Mouse (Mus musculus) left cerebral cortex, postnatal 10 days (tissue): ENCODE data around the gene Cbr3. TPM values are rescaled to one million over a fixed set of nuclear protein-coding genes. Genes with fewer than 3 reads are reported as not detected.

Experiments used
- DNase-seq, 2 experiments: peaks; one replicate each; pipeline ENCODE4 v3.0.0; 2021 to 2022; ENCODE audit warnings: low spot score in 2 of 2, mixed read lengths in 1 of 2; ENCODE audit errors: extremely low spot score in 1 of 2
- intact Hi-C: fragments of 180-260 bp; cut with DNase I; formaldehyde crosslinking; loops from one replicate; pipeline ENCODE4 v1.15.1; 2025
- total RNA-seq, 2 experiments: library from RNA; stranded (reverse); gene quantifications; 2 replicates each; pipeline ENCODE4 v1.2.3; 2021

The Cbr3 gene
- total RNA-seq, 2 experiments from 2014 or later = 9.5 to 9.6 TPM

DNA sequence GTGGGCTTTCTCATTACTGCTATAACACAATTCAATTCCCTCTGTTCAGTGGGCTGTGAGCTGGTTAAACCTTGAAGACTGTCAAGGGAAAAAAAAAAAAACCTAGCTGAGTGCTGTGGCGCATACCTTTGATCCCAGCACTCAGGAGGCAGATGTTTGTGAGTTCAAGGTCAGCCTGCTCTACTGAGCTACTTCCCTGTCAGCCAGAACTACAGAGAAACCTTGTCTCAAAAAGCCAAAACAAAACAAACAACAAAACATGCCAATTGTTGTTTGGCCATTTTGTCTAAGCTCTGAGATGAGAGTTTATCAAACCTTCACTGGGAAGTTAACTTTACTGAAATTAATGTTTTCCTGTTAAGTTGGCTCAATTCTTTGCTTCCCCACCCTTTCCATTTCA, 26.2 kb downstream of the Cbr3 start:
- no peak for DNase-seq

DNA sequence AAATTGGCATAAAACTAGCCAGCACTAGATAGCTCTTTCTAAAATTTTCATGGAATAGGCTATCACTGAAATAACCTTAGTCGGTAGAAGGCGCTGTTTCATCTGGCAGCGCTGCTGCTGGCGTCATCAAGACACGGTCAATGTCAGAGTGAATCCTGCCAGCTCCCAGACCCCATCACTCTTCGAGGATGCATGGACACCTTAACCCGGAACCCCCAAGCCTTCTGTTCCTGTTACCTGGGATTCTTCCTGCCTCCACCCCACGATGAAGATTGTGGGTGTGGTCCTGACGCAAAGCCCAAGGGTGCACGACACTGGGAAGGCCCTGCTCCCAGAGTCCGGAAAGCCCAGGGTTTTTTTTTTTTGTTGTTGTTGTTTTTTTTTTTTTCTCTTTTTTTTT, 27.9 kb downstream of the Cbr3 start:
- DNase-seq = peak; percentile 75 to 79
- intact Hi-C loops = loop anchor here (5.0 kb wide), 1 partner anchor 76 kb away; no protein-coding TSS in a partner anchor

More for the DNA sequence above, 26.2 kb downstream of the Cbr3 start:
- intact Hi-C loops = no loop called here

DNA sequence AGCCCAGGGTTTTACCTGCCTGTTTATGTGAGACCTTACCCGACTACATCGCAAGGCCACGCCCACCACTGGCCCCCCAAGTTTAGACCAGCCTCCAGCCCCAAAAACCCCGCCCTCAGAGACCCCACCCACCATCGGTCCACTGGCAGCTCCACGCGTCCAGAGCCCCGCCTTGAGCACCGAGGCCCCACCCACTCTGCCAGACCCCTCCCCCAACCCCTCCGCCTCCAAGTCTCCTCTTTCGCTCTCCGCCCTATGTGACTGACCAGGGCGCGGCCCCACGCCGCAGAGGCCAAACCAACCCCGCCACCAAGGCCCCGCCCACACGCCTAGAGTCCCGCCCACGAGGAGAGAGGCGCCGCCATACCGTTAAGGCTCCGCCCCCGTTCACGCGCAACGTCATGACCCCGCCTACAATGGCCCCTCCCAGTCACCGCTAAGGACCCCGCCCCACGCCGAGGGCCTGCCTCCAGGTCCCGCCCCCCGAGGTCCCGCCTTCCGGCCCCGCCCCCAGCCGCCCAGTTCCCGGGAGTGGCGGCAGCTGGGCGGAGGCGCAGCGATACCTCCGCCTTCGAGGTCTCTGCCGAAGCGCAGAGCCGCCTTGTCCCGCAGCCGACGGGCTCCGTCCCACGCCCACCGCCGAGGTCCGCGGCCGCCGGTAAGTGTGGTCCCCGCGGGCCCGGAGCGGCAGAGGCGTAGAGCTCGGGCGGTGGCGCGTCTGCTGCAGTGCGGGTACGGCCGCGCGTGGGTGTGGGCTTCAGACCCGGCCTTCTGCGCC, 28.6 kb downstream of the Cbr3 start, which contains the start of gene Dop1b:
Gene Dop1b, plus strand, starts transcription at position 494 of the 778 bp plus-strand sequence.
- intact Hi-C loops = loop anchor here (5.0 kb wide), 1 partner anchor 76 kb away; no protein-coding TSS in a partner anchor
- DNase-seq = peak; percentile 96 to 98

DNA sequence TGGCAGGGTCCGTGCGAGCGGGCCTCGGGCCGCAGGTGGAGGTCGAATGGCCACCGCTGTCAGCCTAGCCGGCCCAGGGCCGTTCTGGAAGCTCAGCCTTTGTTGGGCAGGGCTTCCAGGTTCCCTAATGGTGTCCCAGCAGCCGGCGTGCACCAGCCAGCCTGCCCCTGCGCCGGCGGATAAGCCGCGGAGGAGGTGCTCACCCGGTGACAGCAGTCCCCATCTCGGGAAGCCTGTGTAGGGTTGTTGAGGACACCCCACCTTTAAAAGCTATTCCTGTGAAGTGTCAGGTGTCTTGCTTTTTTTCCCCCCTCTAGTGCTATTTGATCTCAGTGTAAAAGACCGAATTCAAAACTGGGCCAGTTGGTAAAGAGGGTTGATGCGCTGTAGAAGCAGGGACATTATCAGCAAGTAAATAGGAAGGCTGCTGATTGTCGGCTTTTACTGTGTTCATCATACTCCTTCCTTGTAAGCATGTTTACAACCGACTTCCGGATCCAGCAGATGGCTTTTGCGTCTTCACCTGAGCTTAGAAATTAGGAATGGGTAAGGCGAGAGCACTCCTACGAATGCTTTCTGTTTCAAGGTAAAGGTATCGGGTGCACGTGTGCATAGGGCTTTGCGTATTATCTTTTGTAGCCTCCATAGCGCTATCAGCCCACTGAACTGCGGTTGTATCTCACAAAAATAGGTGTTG, 29.3 kb downstream of the Cbr3 start:
- intact Hi-C loops = loop anchor here (5.0 kb wide), 1 partner anchor 75 kb away; no protein-coding TSS in a partner anchor
- no peak for DNase-seq

DNA sequence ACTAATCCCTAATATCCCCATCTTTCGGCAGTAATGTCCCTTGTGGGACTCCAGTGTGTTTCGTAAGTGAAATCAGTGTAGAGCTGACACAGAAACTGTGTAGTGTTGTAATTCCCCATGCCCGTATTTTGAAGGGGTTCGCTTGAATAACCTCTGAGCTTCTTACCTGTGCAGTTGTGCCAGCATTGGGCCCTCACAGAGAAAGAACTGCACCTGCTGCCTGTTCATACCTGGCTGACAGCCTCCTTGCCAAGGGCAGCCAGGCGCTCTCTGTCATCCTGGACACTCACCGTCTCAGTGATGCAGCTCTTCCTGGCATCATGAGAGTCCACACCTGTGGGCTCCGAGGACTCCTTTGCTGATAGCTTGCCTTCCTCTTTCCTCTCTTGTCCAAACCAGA, 30.0 kb downstream of the Cbr3 start:
- intact Hi-C loops = loop anchor here (5.0 kb wide), 1 partner anchor 74 kb away; no protein-coding TSS in a partner anchor
- DNase-seq = no peak

DNA sequence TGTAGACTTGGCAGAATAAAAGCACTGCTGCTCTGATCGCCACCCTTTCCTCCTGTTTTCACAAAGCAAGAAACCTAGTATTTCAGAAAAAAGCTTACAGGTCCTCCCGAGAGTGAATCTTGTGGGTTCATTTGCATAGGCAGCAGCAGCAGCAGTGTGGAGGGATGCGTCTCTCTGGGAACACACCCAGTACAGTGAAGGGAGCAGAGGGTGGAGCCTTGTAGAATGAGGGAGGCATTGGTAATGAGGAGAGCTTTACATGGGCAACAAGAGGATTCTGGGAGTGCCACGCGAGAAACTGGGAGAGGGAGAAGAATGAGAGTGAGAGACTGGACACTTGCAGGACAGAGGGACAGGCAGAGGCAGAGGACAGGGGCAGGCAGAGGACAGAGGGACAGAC, 31.4 kb downstream of the Cbr3 start:
- no peak for DNase-seq
- intact Hi-C loops = loop anchor here (5.0 kb wide), 1 partner anchor 73 kb away; no protein-coding TSS in a partner anchor

DNA sequence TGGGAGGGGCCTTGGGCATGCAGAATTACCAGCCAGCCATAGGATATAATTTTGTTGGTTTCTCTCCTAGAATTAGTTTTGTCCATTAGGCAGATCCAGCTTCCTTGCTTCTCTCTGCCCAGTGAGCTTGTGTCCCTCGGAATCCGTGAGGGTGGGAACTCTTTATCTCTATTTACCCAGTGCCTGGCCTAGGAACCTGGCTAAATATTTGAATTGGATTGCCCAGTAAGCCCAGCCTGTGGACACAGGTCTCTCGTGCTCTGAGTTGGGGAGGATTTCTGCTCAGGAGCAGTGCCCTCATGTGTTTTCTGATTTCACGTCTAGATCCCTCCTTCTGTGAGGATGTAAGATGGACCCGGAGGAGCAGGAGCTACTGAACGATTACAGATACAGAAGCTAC, 32.8 kb downstream of the Cbr3 start:
- DNase-seq = no peak
- intact Hi-C loops = no loop called here

DNA sequence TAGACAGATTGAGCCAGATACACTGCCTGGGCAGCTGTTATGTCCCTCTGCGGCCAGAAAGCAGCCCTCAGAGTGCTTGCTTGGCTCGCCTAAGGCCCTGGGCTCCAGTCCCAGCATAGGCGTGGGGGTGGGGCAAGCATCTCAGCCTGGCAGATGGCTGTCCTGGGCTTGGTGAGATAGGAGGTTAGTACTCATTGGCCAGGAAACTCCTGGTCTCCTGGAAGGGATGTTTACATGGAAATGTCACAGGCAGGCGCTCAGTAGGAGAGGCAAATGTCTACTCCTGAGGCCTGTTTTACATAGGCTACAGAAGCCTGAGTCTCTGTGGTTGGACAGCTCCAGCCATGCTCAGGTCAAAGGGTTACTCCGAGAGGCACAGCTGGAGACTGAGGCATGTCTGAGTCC, 34.3 kb downstream of the Cbr3 start:
- intact Hi-C loops = no loop called here
- peak; percentile 50 to 88 for DNase-seq

DNA sequence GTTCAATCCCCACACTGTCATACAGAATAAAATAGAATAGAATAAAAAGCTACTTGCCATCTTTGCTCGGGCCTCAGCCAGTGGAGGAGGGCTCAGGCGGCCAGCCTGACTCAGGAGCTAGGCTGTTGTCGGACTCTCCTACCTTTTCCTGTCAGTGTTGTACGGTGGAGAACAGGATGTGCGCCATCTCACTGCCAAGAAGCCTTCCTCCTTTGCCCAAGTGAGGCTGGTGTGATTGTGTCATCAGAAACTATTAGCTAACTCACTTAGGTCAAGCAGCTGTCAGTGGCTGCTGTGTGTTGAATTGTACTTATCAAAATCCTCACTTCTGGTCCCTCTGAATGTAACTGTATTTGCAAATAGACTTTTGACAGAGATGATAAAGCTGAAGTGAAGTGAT, 38.8 kb downstream of the Cbr3 start:
- intact Hi-C loops = no loop called here
- no peak for DNase-seq

DNA sequence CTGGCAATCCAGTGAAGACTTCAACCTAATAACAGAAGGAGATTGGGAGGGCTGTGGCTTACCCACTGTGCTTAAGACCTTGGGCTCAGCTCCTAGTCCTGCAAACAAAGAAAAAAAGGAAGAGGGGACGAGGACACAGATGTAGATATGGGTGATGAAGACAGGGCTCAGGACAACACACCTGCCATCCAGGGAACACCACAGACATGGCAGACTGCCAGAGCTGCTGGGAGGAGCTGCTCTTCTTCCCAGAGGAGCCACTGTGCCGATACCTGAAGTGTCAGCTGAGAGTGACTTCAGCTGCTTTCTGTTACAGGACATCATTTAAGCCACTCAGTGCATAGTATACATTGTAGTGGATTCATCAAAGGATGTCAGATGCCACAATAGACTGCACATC, 39.5 kb downstream of the Cbr3 start:
- DNase-seq = no peak
- intact Hi-C loops = no loop called here

DNA sequence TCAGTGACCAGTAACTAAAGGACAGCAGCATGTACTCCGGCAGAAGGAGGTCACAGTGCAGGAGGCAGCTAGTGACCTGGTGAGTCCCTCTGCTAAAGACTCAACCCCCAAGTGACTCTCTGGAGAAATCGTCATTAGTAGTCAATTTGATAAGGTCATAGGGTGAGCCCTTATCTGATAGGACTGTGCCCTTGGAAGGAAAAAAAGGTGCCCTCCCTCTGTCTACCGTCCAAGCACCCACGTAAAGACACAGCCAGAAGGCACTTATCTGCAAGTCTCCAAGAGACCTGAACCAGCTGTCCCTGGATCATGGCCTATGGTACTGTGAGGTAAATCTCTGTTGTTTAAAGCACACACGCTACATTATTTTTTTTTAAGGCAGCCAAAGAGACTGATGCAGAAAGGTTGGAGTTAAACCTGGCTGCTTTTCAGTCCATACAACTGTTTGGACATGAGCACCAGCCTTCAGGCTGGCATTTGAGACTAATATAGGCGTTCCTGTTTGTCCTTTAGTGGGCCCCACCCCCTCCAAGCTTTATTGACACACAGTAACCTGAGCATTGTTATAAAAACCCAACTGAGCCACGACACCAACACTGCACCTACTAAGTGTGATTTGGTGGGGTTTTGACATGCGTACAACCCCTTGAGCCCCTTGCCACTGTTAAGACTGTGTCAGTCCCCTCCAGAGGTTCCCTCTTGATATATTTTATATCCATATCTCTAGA, 42.6 kb downstream of the Cbr3 start:
- intact Hi-C loops = no loop called here
- DNase-seq = no peak

DNA sequence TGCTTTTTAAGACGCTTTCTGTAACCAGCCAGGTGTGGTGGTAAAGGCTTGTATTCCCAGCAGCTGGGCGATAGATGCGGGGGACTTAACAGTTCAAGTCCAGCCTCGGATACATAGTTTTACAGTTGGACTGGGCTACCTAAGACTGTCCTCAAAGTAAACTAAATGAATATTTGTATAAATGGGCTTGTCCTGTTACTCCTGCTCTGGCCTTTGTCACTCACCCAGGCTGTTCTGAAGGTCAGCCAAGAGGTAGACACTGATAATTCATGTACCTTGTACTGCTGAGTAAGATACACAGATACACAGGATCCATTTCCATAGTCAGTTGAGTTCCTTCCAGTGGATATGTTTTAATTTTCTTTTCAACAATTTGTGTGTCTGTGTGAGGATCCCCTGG, 43.2 kb downstream of the Cbr3 start:
- intact Hi-C loops = no loop called here
- DNase-seq = no peak

DNA sequence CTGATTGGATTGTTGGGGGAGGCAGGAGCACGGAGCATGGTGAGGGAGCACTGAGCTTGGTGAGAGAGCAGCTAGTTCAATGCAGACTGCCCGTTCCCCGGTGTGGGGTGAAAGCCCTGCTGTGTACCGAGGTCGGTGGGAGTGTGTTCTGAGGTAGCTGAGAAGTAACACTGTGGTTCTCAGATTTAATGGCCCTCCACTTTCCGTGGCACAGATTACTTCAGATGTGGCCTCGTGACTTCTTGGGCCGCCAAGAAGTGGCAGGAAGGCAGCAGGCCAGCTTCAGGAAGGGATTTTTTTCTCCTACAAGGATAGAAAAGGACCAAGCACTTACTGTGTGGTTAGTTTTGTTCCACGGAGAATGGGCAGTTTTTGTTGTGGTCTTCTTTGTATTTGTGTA, 45.7 kb downstream of the Cbr3 start:
- no peak for DNase-seq
- intact Hi-C loops = no loop called here

DNA sequence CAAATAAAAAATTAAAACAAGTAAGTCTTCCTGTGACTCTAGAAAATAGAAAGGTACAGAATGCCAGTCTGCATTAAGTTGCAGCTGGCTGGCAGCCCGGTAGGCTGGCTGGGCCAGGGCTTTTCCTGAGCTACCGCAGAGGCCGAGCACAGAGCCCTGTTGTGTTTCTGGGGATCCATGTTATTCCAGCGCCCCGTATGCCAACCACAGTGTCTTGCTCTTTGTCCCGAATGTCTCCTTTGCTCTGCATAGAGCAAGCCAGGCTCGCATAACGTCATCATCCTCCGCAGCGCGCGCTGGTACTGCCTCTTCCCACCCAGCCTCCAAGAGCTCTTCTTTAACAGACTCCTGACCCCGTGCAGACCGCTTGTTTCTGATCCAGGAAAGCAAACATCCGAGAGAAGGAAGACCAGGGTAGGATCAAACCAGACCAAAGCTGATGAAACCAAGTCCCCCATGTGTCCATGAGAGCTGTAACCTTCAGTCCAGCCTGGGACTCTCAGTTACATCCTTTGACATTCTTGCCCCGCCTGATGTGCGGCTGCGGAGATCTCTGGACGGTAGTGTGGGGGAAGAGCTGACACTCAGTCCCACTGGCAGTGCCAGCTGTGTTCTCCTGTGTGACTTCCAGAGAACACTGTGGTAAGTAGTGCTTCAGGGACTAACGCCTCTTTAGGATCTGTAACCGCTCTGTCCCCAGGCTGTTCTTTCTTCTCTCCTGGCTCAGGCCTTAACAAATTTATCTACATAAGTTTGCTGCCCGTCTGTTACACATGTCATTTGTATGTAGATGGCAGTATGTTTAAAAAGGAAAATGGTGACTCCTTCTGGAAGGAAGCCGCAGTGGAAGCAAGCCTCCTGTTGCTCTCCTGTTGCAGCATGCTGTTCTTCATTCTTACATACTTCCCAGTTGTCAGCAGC, 47.0 kb downstream of the Cbr3 start:
- DNase-seq = peak in 1 of 2 experiments; percentile 20
- intact Hi-C loops = no loop called here

DNA sequence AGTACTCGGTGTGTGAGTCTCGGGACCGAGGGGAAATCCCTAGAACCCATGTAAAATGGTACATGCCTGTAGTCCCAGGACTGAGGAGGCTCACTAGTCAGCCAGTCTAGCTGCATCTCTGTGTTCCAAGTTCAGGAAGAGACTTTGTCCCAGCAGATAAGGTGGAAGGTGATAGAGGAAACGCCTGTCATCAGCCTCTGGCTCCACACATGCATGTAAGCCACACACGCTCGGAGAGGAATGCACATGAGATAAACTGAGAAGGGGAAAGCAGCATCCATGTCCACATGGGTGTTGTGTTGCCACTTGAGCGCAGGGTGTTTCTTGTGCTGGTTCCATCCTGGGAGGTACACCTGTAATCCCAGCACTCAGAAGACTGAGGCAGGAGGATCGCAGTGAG, 48.3 kb downstream of the Cbr3 start:
- intact Hi-C loops = no loop called here
- DNase-seq = no peak

DNA sequence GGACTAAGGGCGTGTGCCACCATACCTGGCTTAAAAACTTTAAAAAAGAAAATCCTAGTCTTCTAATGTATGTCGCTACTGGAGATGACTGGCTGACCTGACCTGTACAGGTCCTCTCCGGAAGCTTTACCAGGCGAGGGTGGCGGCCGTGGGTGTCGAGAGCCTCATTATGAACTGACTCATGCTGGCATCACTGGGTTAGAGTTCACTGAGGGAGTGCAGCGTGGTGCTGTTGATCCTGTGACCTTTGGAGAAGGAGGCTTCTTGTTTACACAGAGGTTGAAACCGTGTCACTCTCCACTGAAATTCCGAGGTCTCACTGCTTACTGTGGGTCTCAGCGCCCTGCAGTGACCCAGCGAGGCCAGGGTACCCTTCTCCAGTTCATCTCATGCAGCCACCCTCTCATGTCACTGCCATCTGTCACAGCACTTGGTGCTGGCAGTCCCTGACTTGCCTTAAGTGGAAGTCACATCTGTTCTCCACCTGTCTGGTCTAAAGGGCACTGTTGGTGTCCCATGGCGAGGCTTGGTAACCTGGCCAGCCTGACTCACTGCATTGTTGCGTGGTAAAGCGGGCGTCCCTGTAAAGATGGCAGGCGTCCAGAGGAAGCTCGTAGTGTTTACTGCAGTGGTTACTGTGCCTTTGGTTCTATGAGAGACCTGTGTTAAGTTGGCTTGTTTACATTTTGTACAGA, 50.0 kb downstream of the Cbr3 start:
- intact Hi-C loops = no loop called here

DNA sequence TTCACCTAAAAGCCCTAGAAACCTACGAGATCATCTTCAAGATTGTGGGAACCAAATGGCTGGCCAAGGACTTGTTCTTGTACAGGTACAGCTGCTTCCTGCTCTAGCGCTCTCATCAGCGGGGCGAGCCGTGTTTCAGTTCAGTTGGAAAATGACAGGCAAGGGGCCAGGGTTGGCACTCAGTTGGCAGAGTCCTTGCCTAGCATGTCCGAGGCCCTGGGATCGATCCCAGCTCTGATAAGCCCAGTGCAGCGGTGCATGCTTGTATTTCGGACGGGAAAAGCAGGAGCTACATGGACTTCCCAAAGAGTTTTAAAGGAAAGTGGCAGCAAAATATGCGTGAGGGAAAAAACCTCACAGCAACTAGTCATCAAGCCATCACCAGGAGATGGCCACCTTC, 56.2 kb downstream of the Cbr3 start:
- intact Hi-C loops = no loop called here
- DNase-seq = no peak

More for the DNA sequence above, 50.0 kb downstream of the Cbr3 start:
- DNase-seq = no peak
